In the genomic region with DNA sequence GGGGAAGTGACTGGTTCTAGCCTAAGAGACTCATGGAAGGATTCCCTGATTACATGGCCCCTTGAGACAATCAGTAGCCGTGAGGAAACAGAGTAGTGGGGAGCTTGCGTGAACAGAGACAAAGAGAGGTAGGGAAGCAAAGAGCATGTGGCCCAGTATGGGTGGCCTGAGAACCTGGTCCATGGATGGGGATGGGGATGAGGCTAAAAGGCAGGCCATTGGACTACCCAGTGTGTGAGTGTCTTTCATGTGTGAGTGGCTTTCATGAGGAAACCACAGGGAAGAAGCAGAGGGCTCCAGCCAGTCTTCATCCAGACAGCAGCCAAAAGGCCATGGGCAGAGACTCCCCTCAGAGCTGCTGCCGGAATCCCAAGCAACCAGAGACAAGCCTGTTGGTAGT, we compare ENCODE assay signal across 16 mouse cellular contexts. TPM values are rescaled to one million over a fixed set of nuclear protein-coding genes. Genes with fewer than 3 reads are reported as not detected.
A peak's percentile ranks its signal among the peaks of the same experiment; 100 is the strongest.
DNase-seq lines count a peak whose midpoint lies in the region; ATAC-seq and TF ChIP-seq lines count a peak whose summit lies in the region.
"Had no signal": no experiment of that assay in that cellular context is flagged by ENCODE, and none has a peak within 500 bp of the region (broad histone marks: within the 10 kb centered on the region; RNA-seq: fewer than 3 reads in every experiment).

No protein-coding gene starts in this region.

- intact Hi-C loops in heart, postnatal 36 days (cut with DNase I): no loop called here
- intact Hi-C loops in gastrocnemius, postnatal 14 days (cut with DNase I; ENCODE audit: low total_unique reads): no loop called here

- peaks cover 19% of the 10 kb centered on the region for H3K4me1 ChIP-seq in midbrain, embryonic 10.5 days
- H3K4me1 ChIP-seq in midbrain, embryonic 11.5 days (ENCODE audit: control insufficient read depth, insufficient read depth, low read length): 0 out of 2 replicates have a peak, but pooled peaks cover 2% of the 10 kb centered on the region
- peaks cover 17% of the 10 kb centered on the region for H3K4me1 ChIP-seq in forebrain, embryonic 13.5 days
- H3K4me1 ChIP-seq in hindbrain, postnatal 0 days (ENCODE audit: insufficient read depth, low read length): peaks cover 5% of the 10 kb centered on the region; the same call in 1 of the 2 replicates
- peaks cover 18% of the 10 kb centered on the region for H3K4me1 ChIP-seq in neural tube, embryonic 15.5 days

- 77% methylated on average over 3 of the region's 3 CpGs for WGBS in midbrain, embryonic 10.5 days
- WGBS in midbrain, embryonic 11.5 days: 68% methylated on average over 3 of the region's 3 CpGs
- WGBS in forebrain, embryonic 13.5 days: 61% methylated on average over 3 of the region's 3 CpGs
- WGBS in hindbrain, postnatal 0 days: 47% methylated on average over 3 of the region's 3 CpGs
- WGBS in neural tube, embryonic 15.5 days: 52% methylated on average over 3 of the region's 3 CpGs

- no peak overlapping the region for H3K9ac ChIP-seq in midbrain, embryonic 11.5 days (ENCODE audit: low read length)
- H3K9ac ChIP-seq in forebrain, embryonic 13.5 days: 0 out of 2 replicates have a peak overlapping the region, but pooled peaks have one; percentile 63
- H3K9ac ChIP-seq in hindbrain, postnatal 0 days (replicated peaks; ENCODE audit: low read length): no peak overlapping the region
- H3K9ac ChIP-seq in neural tube, embryonic 15.5 days (replicated peaks): no peak overlapping the region
- H3K9ac ChIP-seq: liver, postnatal 0 days had no signal

- no peak for DNase-seq in midbrain, embryonic 10.5 days (ENCODE audit: low spot score)
- no peak for DNase-seq in midbrain, embryonic 11.5 days (ENCODE audit: low spot score, missing footprints)
- no peak for DNase-seq in hindbrain, postnatal 0 days (ENCODE audit: low spot score)
- no peak for DNase-seq in layer of hippocampus, adult 8-10 months (ENCODE audit: low spot score in 2 of 2)
- DNase-seq in heart, postnatal 36 days: no peak
- no peak for DNase-seq in gastrocnemius, postnatal 14 days
- DNase-seq: adrenal gland, adult 8-10 months; cerebellum, adult 9-10 months; kidney, postnatal 36 days; liver, postnatal 0 days; thymus, postnatal 25 days had no signal

- H3K9me3 ChIP-seq in midbrain, embryonic 10.5 days (replicated peaks): no peaks in the 10 kb centered on the region
- H3K9me3 ChIP-seq in midbrain, embryonic 11.5 days (ENCODE audit: control insufficient read depth, low read length): no peaks in the 10 kb centered on the region
- no peaks in the 10 kb centered on the region for H3K9me3 ChIP-seq in forebrain, embryonic 13.5 days (replicated peaks)
- H3K9me3 ChIP-seq in hindbrain, postnatal 0 days (ENCODE audit: low read length): no peaks in the 10 kb centered on the region
- no peaks in the 10 kb centered on the region for H3K9me3 ChIP-seq in neural tube, embryonic 15.5 days (replicated peaks)
- H3K9me3 ChIP-seq: G1E had no signal

- no peaks in the 10 kb centered on the region; the same call in none of the 2 replicates for H3K27me3 ChIP-seq in midbrain, embryonic 10.5 days (ENCODE audit: low read depth, poor library complexity, severe bottlenecking)
- H3K27me3 ChIP-seq in midbrain, embryonic 11.5 days (ENCODE audit: control insufficient read depth, insufficient read depth, low read length): no peaks in the 10 kb centered on the region
- peaks cover 8% of the 10 kb centered on the region for H3K27me3 ChIP-seq in forebrain, embryonic 13.5 days
- H3K27me3 ChIP-seq in hindbrain, postnatal 0 days (ENCODE audit: insufficient read depth, low read length): no peaks in the 10 kb centered on the region
- H3K27me3 ChIP-seq in neural tube, embryonic 15.5 days (replicated peaks): no peaks in the 10 kb centered on the region

- no peaks in the 10 kb centered on the region for H3K36me3 ChIP-seq in midbrain, embryonic 10.5 days
- no peaks in the 10 kb centered on the region for H3K36me3 ChIP-seq in midbrain, embryonic 11.5 days (ENCODE audit: control insufficient read depth, insufficient read depth, low read length)
- no peaks in the 10 kb centered on the region for H3K36me3 ChIP-seq in forebrain, embryonic 13.5 days (ENCODE audit: poor library complexity, severe bottlenecking)
- no peaks in the 10 kb centered on the region for H3K36me3 ChIP-seq in hindbrain, postnatal 0 days (ENCODE audit: insufficient read depth, low read length)
- H3K36me3 ChIP-seq in neural tube, embryonic 15.5 days: no peaks in the 10 kb centered on the region
- H3K36me3 ChIP-seq: G1E had no signal

- no peak overlapping the region for H3K4me3 ChIP-seq in midbrain, embryonic 10.5 days
- no peak overlapping the region for H3K4me3 ChIP-seq in midbrain, embryonic 11.5 days (ENCODE audit: low read depth, low read length)
- H3K4me3 ChIP-seq in forebrain, embryonic 13.5 days: no peak overlapping the region
- H3K4me3 ChIP-seq in hindbrain, postnatal 0 days (ENCODE audit: low read length): no peak overlapping the region
- H3K4me3 ChIP-seq in neural tube, embryonic 15.5 days (replicated peaks): no peak overlapping the region

- ATAC-seq in midbrain, embryonic 11.5 days (ENCODE audit: low FRiP score): no peak
- ATAC-seq in forebrain, embryonic 13.5 days: peak; percentile 14
- ATAC-seq in hindbrain, postnatal 0 days: no peak
- ATAC-seq in neural tube, embryonic 15.5 days (ENCODE audit: low FRiP score): peak; percentile 12; the same call in 1 of the 2 replicates
- ATAC-seq: intestine, embryonic 16.5 days; liver, postnatal 0 days had no signal

- no peak overlapping the region for H3K4me2 ChIP-seq in midbrain, embryonic 11.5 days
- peak overlapping the region; percentile 64 for H3K4me2 ChIP-seq in forebrain, embryonic 13.5 days
- H3K4me2 ChIP-seq in hindbrain, postnatal 0 days (ENCODE audit: low read depth, low read length): peak overlapping the region; percentile 56; the same call in 1 of the 2 replicates
- H3K4me2 ChIP-seq in neural tube, embryonic 15.5 days: peak overlapping the region; percentile 60

- TF ChIP-seq CTCF in hindbrain, postnatal 0 days (IDR thresholded peaks at IDR 0.05; ENCODE audit: low read depth): no peak

- H3K27ac ChIP-seq in midbrain, embryonic 10.5 days (replicated peaks): peak overlapping the region; percentile 78
- H3K27ac ChIP-seq in midbrain, embryonic 11.5 days (ENCODE audit: low read depth, low read length): no peak overlapping the region
- peak overlapping the region; percentile 87 for H3K27ac ChIP-seq in forebrain, embryonic 13.5 days
- H3K27ac ChIP-seq in hindbrain, postnatal 0 days: peak overlapping the region; percentile 32; the same call in 1 of the 2 replicates
- H3K27ac ChIP-seq in neural tube, embryonic 15.5 days (replicated peaks): peak overlapping the region; percentile 81
- H3K27ac ChIP-seq: macrophage had no signal

RNA-seq across cellular contexts. Expression of a gene that starts 57.8 kb away (rescaled TPM):
- 9.0 and 9.4 TPM in 2 replicates for polyA plus RNA-seq in midbrain, embryonic 10.5 days (2016; fragmentation: Nextera tagmentation; extraction: Ambion mirVana)
- 7.0 and 7.1 TPM in 2 replicates for polyA plus RNA-seq in midbrain, embryonic 11.5 days (2014; fragmentation: Nextera tagmentation; extraction: Ambion mirVana)
- polyA plus RNA-seq in forebrain, embryonic 13.5 days (2015; fragmentation: Nextera tagmentation; extraction: Ambion mirVana): 3.0 and 5.1 TPM in 2 replicates
- 9.7 and 12.5 TPM in 2 replicates for total RNA-seq in hindbrain, postnatal 0 days (2014; rRNA removed)
- 11.9 and 13.9 TPM in 2 replicates for polyA plus RNA-seq in hindbrain, postnatal 0 days (2015; fragmentation: Nextera tagmentation; extraction: Ambion mirVana)
- polyA plus RNA-seq in neural tube, embryonic 15.5 days (2015; fragmentation: Nextera tagmentation; extraction: Ambion mirVana): 9.6 and 10.0 TPM in 2 replicates
- 10 to 100 TPM; 15.3 to 29.4 (median 21.6) TPM for total RNA-seq in layer of hippocampus, adult 8-10 months (2022)
- under 1 TPM in 1 of 2 experiments, not detected in 1; 0.28 TPM for total RNA-seq in heart, postnatal 36 days (2021)
- total RNA-seq in gastrocnemius, postnatal 14 days (2021): under 1 TPM; 0.49 to 0.53 TPM
- polyA plus RNA-seq: liver, postnatal 0 days; macrophage had no signal

Comparison
In these comparisons a context has a peak if more than half of its experiments do, and no peak if none do; other contexts are left out.
1. ATAC-seq: peak in forebrain, embryonic 13.5 days (single experiment) and neural tube, embryonic 15.5 days (single experiment); none in midbrain, embryonic 11.5 days (single experiment) and hindbrain, postnatal 0 days (single experiment).